Mouse (Mus musculus) intestine, postnatal 0 days (tissue): ENCODE measurements at regions not wholly inside any gene's neighbourhood (a gene's known extent, or its start where the extent isn't known, plus 50 kb on each side); places are given as distances from the start of the nearest gene placed in this dataset.
A peak's percentile ranks its signal among the peaks of the same experiment; 100 is the strongest.

Experiments
- ATAC-seq: fragments of 200-750 bp; cut with Nextera tagmentation; 2 replicates; pipeline ENCODE4 v1.8.0; 2017; ENCODE audit warnings: mild to moderate bottlenecking, moderate TSS enrichment, moderate library complexity
- H3K27ac ChIP-seq: fragments of 300-500 bp; sonication (generic); 2 replicates; pipeline ENCODE4 v1.5.1; 2014; ENCODE audit warnings: mild to moderate bottlenecking, low read depth, low read length, moderate library complexity
- H3K27me3 ChIP-seq: fragments of 300-500 bp; sonication (generic); replicated peaks from 2 replicates; pipeline ENCODE4 v1.6.1; 2014; ENCODE audit warnings: low read length, mixed read lengths; ENCODE audit not compliant: control insufficient read depth, insufficient read depth
- H3K36me3 ChIP-seq: fragments of 300-500 bp; sonication (generic); 2 replicates; pipeline ENCODE4 v1.6.1; 2014; ENCODE audit warnings: mild to moderate bottlenecking, moderate library complexity; ENCODE audit not compliant: control insufficient read depth, insufficient read depth
- H3K4me1 ChIP-seq: fragments of 300-500 bp; sonication (generic); replicated peaks from 2 replicates; pipeline ENCODE4 v1.6.1; 2014; ENCODE audit warnings: antibody characterized with exemption, low read length, mixed read lengths; ENCODE audit not compliant: control insufficient read depth, insufficient read depth
- H3K4me2 ChIP-seq: fragments of 300-500 bp; sonication (generic); replicated peaks from 2 replicates; pipeline ENCODE4 v1.6.1; 2014; ENCODE audit warnings: low read depth, mild to moderate bottlenecking, moderate library complexity
- H3K4me3 ChIP-seq: fragments of 300-500 bp; sonication (generic); 2 replicates; pipeline ENCODE4 v1.5.1; 2014; ENCODE audit warnings: low read depth, low read length
- H3K9ac ChIP-seq: fragments of 300-500 bp; sonication (generic); 2 replicates; pipeline ENCODE4 v1.6.1; 2014; ENCODE audit warnings: mild to moderate bottlenecking, low read depth, low read length
- H3K9me3 ChIP-seq: fragments of 300-500 bp; sonication (generic); 2 replicates; pipeline ENCODE4 v1.6.1; 2016; ENCODE audit warnings: mixed run types; ENCODE audit not compliant: control insufficient read depth
- CTCF ChIP-seq: sonication (generic); IDR thresholded peaks from 2 replicates; pipeline ENCODE4 v1.5.1; 2016; ENCODE audit warnings: low read depth, mild to moderate bottlenecking, control low read depth, antibody characterized with exemption, moderate library complexity
- WGBS: fragments of 180-500 bp; shearing (Covaris S2); extraction: QIAGEN DNeasy Blood & Tissue Kit; methylation state at CpG from one replicate; pipeline ENCODE4 v1.1.7; 2014; 5-methylcytosine and 5-hydroxymethylcytosine counted together

- WGBS, result 66% methylated on average over 4 of the region's 4 CpGs
- H3K27me3 ChIP-seq, result no peaks in the 10 kb centered on the region
- no peak overlapping the region for H3K4me3 ChIP-seq
- H3K9me3 ChIP-seq, result no peaks in the 10 kb centered on the region
- no peak overlapping the region for H3K27ac ChIP-seq
- H3K4me1 ChIP-seq, result no peaks in the 10 kb centered on the region
- H3K9ac ChIP-seq, result no peak overlapping the region
- H3K4me2 ChIP-seq, result no peak overlapping the region
- no peak for TF ChIP-seq CTCF
- no peak for ATAC-seq
- H3K36me3 ChIP-seq, result no peaks in the 10 kb centered on the region
Observed at GRCm38 (mm10) chr3:134602919-134603318, 225.9 kb upstream of the Tacr3 start.

GRCm38 (mm10) chr3:134605356-134605771 lies 223.4 kb upstream of the Tacr3 start:
- no peak overlapping the region for H3K9ac ChIP-seq
- H3K27me3 ChIP-seq, result no peaks in the 10 kb centered on the region
- H3K9me3 ChIP-seq, result no peaks in the 10 kb centered on the region
- TF ChIP-seq CTCF, result no peak
- 39% methylated on average over 6 of the region's 6 CpGs for WGBS
- no peak for ATAC-seq
- no peak overlapping the region for H3K27ac ChIP-seq
- no peak overlapping the region for H3K4me3 ChIP-seq
- no peaks in the 10 kb centered on the region for H3K4me1 ChIP-seq
- no peaks in the 10 kb centered on the region for H3K36me3 ChIP-seq
- H3K4me2 ChIP-seq, result no peak overlapping the region

GRCm38 (mm10) chr3:134610244-134610643 lies 218.6 kb upstream of the Tacr3 start:
- no peaks in the 10 kb centered on the region for H3K36me3 ChIP-seq
- no peak overlapping the region for H3K27ac ChIP-seq
- H3K27me3 ChIP-seq, result no peaks in the 10 kb centered on the region
- TF ChIP-seq CTCF, result peak; percentile 45
- H3K4me3 ChIP-seq, result no peak overlapping the region
- H3K9me3 ChIP-seq, result no peaks in the 10 kb centered on the region
- WGBS, result 72% methylated on average over 4 of the region's 4 CpGs
- no peak for ATAC-seq
- H3K4me2 ChIP-seq, result no peak overlapping the region
- H3K9ac ChIP-seq, result no peak overlapping the region
- no peaks in the 10 kb centered on the region for H3K4me1 ChIP-seq

- no peaks in the 10 kb centered on the region for H3K4me1 ChIP-seq
- 77% methylated on average over 5 of the region's 5 CpGs for WGBS
Observed at GRCm38 (mm10) chr3:134611516-134612297, 217.1 kb upstream of the Tacr3 start.

GRCm38 (mm10) chr3:134612298-134612616 lies 216.6 kb upstream of the Tacr3 start:
- H3K4me3 ChIP-seq, result no peak overlapping the region

More at GRCm38 (mm10) chr3:134611516-134612297, 217.1 kb upstream of the Tacr3 start:
- Histone ChIP-seq H3K4me2 (no peak overlapping the region), H3K27ac (no peak overlapping the region), H3K9ac (no peak overlapping the region), H3K27me3 (no peaks in the 10 kb centered on the region), H3K9me3 (no peaks in the 10 kb centered on the region), H3K4me3 (no peak overlapping the region), H3K36me3 (no peaks in the 10 kb centered on the region)
- TF ChIP-seq CTCF, result no peak
- ATAC-seq, result no peak

GRCm38 (mm10) chr3:134629166-134630134 lies 199.4 kb upstream of the Tacr3 start:
- no peaks in the 10 kb centered on the region for H3K4me1 ChIP-seq
- no peaks in the 10 kb centered on the region for H3K27me3 ChIP-seq
- ATAC-seq, result no peak
- no peak overlapping the region for H3K9ac ChIP-seq
- H3K9me3 ChIP-seq, result no peaks in the 10 kb centered on the region
- peak overlapping the region; percentile 47 for H3K4me2 ChIP-seq
- peak; percentile 82 for TF ChIP-seq CTCF
- H3K4me3 ChIP-seq, result no peak overlapping the region
- no peak overlapping the region for H3K27ac ChIP-seq
- WGBS, result 11% methylated on average over 16 of the region's 16 CpGs
- H3K36me3 ChIP-seq, result no peaks in the 10 kb centered on the region

More at GRCm38 (mm10) chr3:134612298-134612616, 216.6 kb upstream of the Tacr3 start:
- H3K4me1 ChIP-seq, result no peaks in the 10 kb centered on the region
- H3K27me3 ChIP-seq, result no peaks in the 10 kb centered on the region
- H3K4me2 ChIP-seq, result no peak overlapping the region
- no peak overlapping the region for H3K27ac ChIP-seq
- H3K36me3 ChIP-seq, result no peaks in the 10 kb centered on the region
- H3K9me3 ChIP-seq, result no peaks in the 10 kb centered on the region
- no peak for TF ChIP-seq CTCF
- WGBS, result 91% methylated on average over 3 of the region's 3 CpGs
- H3K9ac ChIP-seq, result no peak overlapping the region
- no peak for ATAC-seq
